Mouse (Mus musculus): ENCODE results near the gene Zwint.

Gene Zwint

GRCm38 (mm10) chr10:72654270-72655016, at the start of gene Zwint:
Gene Zwint, plus strand, starts transcription at chr10:72654845.
- peak; percentile 96 to 97 for DNase-seq

- DNase-seq, result no peak
Observed at GRCm38 (mm10) chr10:72613125-72613915, 41.3 kb upstream of the Zwint start.

GRCm38 (mm10) chr10:72616153-72616552, 38.5 kb upstream of the Zwint start:
- DNase-seq, result no peak

GRCm38 (mm10) chr10:72620527-72620926, 34.1 kb upstream of the Zwint start:
- DNase-seq, result no peak

GRCm38 (mm10) chr10:72623561-72623960, 31.1 kb upstream of the Zwint start:
- no peak for DNase-seq

- DNase-seq, result no peak
Observed at GRCm38 (mm10) chr10:72634125-72634524, 20.5 kb upstream of the Zwint start.

GRCm38 (mm10) chr10:72650867-72651266, 3.8 kb upstream of the Zwint start:
- DNase-seq, result no peak

GRCm38 (mm10) chr10:72653797-72654196, 848 bp upstream of the Zwint start:
- DNase-seq, result no peak

GRCm38 (mm10) chr10:72655017-72655509, 418 bp downstream of the Zwint start:
- peak in 1 of 2 experiments; percentile 42 for DNase-seq

- DNase-seq, result no peak
Observed at GRCm38 (mm10) chr10:72659198-72659597, 4.6 kb downstream of the Zwint start.

GRCm38 (mm10) chr10:72660350-72660749, 5.7 kb downstream of the Zwint start:
- no peak for DNase-seq

- no peak for DNase-seq
Observed at GRCm38 (mm10) chr10:72667856-72668255, 13.2 kb downstream of the Zwint start.

- no peak for DNase-seq
Observed at GRCm38 (mm10) chr10:72669086-72669485, 14.4 kb downstream of the Zwint start.

GRCm38 (mm10) chr10:72675971-72676370, 21.3 kb downstream of the Zwint start:
- DNase-seq, result no peak

GRCm38 (mm10) chr10:72676550-72676949, 21.9 kb downstream of the Zwint start:
- DNase-seq, result no peak

- DNase-seq, result no peak
Observed at GRCm38 (mm10) chr10:72679086-72679485, 24.4 kb downstream of the Zwint start.

- no peak for DNase-seq
Observed at GRCm38 (mm10) chr10:72701092-72701491, 46.4 kb downstream of the Zwint start.

- no peak for DNase-seq
Observed at GRCm38 (mm10) chr10:72713754-72714153, 59.1 kb downstream of the Zwint start.
